Mouse (Mus musculus): Measurements from ENCODE around the gene Mylk. TPM values are rescaled to one million over a fixed set of nuclear protein-coding genes. Genes with fewer than 3 reads are reported as not detected.

Gene Mylk
- total RNA-seq, 1 experiment: 0.27 TPM

GRCm38 (mm10) chr16:34880815-34881214, 135.8 kb downstream of the Mylk start:
- no peak for DNase-seq (ENCODE audit: low read depth, low spot score)
- H3K4me3 ChIP-seq (ENCODE audit: insufficient read depth in 1 of 2, low read depth in 1 of 2, low read length in 2 of 2, poor library complexity in 1 of 2, severe bottlenecking in 1 of 2): no peak overlapping the region
- TF ChIP-seq MAFK (IDR thresholded peaks at IDR 0.05; ENCODE audit: insufficient read depth, low read depth, low read length): no peak
- TF ChIP-seq HCFC1 (IDR thresholded peaks at IDR 0.05; ENCODE audit: borderline replicate concordance, insufficient read depth, low read length): no peak
- TF ChIP-seq CHD2 (IDR thresholded peaks at IDR 0.05; ENCODE audit: low read depth, low read length): no peak
- TF ChIP-seq ZNF384 (IDR thresholded peaks at IDR 0.05; ENCODE audit: low read depth, low read length): no peak
- no peak for TF ChIP-seq ZC3H11A (IDR thresholded peaks at IDR 0.05; ENCODE audit: borderline replicate concordance, low read depth, low read length)
- H3K4me1 ChIP-seq (ENCODE audit: control insufficient read depth in 2 of 2, insufficient read depth in 2 of 2, low read length in 2 of 2, poor library complexity in 1 of 2): no peaks in the 10 kb centered on the region
- H3K9ac ChIP-seq (ENCODE audit: insufficient read depth, low read depth, low read length, poor library complexity, severe bottlenecking): no peak overlapping the region
- H3K36me3 ChIP-seq (ENCODE audit: control insufficient read depth, insufficient read depth, low read length, poor library complexity, severe bottlenecking): no peaks in the 10 kb centered on the region
- in situ Hi-C loops (cut with MboI; ENCODE audit: low sequenced_read_pairs in 2 of 2, unreplicated experiment in 2 of 2): no loop called here
- no peaks in the 10 kb centered on the region for H3K9me3 ChIP-seq (ENCODE audit: control insufficient read depth, insufficient read depth, low read depth, low read length)
- no peak overlapping the region for H3K27ac ChIP-seq (ENCODE audit: insufficient read depth, low read depth, low read length, poor library complexity, severe bottlenecking)

GRCm38 (mm10) chr16:34887037-34887436, 142.0 kb downstream of the Mylk start:
- Histone ChIP-seq H3K9me3 (ENCODE audit: control insufficient read depth, insufficient read depth, low read depth, low read length) (no peaks in the 10 kb centered on the region), H3K4me1 (ENCODE audit: control insufficient read depth in 2 of 2, insufficient read depth in 2 of 2, low read length in 2 of 2, poor library complexity in 1 of 2) (no peaks in the 10 kb centered on the region), H3K4me3 (ENCODE audit: insufficient read depth in 1 of 2, low read depth in 1 of 2, low read length in 2 of 2, poor library complexity in 1 of 2, severe bottlenecking in 1 of 2) (no peak overlapping the region), H3K27ac (ENCODE audit: insufficient read depth, low read depth, low read length, poor library complexity, severe bottlenecking) (no peak overlapping the region), H3K36me3 (ENCODE audit: control insufficient read depth, insufficient read depth, low read length, poor library complexity, severe bottlenecking) (no peaks in the 10 kb centered on the region), H3K9ac (ENCODE audit: insufficient read depth, low read depth, low read length, poor library complexity, severe bottlenecking) (no peak overlapping the region)
- in situ Hi-C loops (cut with MboI; ENCODE audit: low sequenced_read_pairs in 2 of 2, unreplicated experiment in 2 of 2): no loop called here
- no peak for DNase-seq (ENCODE audit: low read depth, low spot score)
- TF ChIP-seq CHD2 (IDR thresholded peaks at IDR 0.05; ENCODE audit: low read depth, low read length) (no peak), MAFK (IDR thresholded peaks at IDR 0.05; ENCODE audit: insufficient read depth, low read depth, low read length) (no peak), ZC3H11A (IDR thresholded peaks at IDR 0.05; ENCODE audit: borderline replicate concordance, low read depth, low read length) (no peak), HCFC1 (IDR thresholded peaks at IDR 0.05; ENCODE audit: borderline replicate concordance, insufficient read depth, low read length) (no peak), ZNF384 (IDR thresholded peaks at IDR 0.05; ENCODE audit: low read depth, low read length) (no peak)

GRCm38 (mm10) chr16:34894016-34894415, 149.0 kb downstream of the Mylk start:
- DNase-seq (ENCODE audit: low read depth, low spot score): no peak
- in situ Hi-C loops (cut with MboI; ENCODE audit: low sequenced_read_pairs in 2 of 2, unreplicated experiment in 2 of 2): no loop called here
- no peak overlapping the region for H3K27ac ChIP-seq (ENCODE audit: insufficient read depth, low read depth, low read length, poor library complexity, severe bottlenecking)
- no peak overlapping the region for H3K4me3 ChIP-seq (ENCODE audit: insufficient read depth in 1 of 2, low read depth in 1 of 2, low read length in 2 of 2, poor library complexity in 1 of 2, severe bottlenecking in 1 of 2)
- no peaks in the 10 kb centered on the region for H3K36me3 ChIP-seq (ENCODE audit: control insufficient read depth, insufficient read depth, low read length, poor library complexity, severe bottlenecking)
- H3K9me3 ChIP-seq (ENCODE audit: control insufficient read depth, insufficient read depth, low read depth, low read length): no peaks in the 10 kb centered on the region
- no peak for TF ChIP-seq HCFC1 (IDR thresholded peaks at IDR 0.05; ENCODE audit: borderline replicate concordance, insufficient read depth, low read length)
- no peak for TF ChIP-seq CHD2 (IDR thresholded peaks at IDR 0.05; ENCODE audit: low read depth, low read length)
- no peak for TF ChIP-seq ZNF384 (IDR thresholded peaks at IDR 0.05; ENCODE audit: low read depth, low read length)
- TF ChIP-seq MAFK (IDR thresholded peaks at IDR 0.05; ENCODE audit: insufficient read depth, low read depth, low read length): no peak
- no peak for TF ChIP-seq ZC3H11A (IDR thresholded peaks at IDR 0.05; ENCODE audit: borderline replicate concordance, low read depth, low read length)
- H3K9ac ChIP-seq (ENCODE audit: insufficient read depth, low read depth, low read length, poor library complexity, severe bottlenecking): no peak overlapping the region
- no peaks in the 10 kb centered on the region for H3K4me1 ChIP-seq (ENCODE audit: control insufficient read depth in 2 of 2, insufficient read depth in 2 of 2, low read length in 2 of 2, poor library complexity in 1 of 2)

GRCm38 (mm10) chr16:34895916-34896315, 150.9 kb downstream of the Mylk start:
- H3K36me3 ChIP-seq (ENCODE audit: control insufficient read depth, insufficient read depth, low read length, poor library complexity, severe bottlenecking): no peaks in the 10 kb centered on the region
- H3K9ac ChIP-seq (ENCODE audit: insufficient read depth, low read depth, low read length, poor library complexity, severe bottlenecking): no peak overlapping the region
- H3K4me3 ChIP-seq (ENCODE audit: insufficient read depth in 1 of 2, low read depth in 1 of 2, low read length in 2 of 2, poor library complexity in 1 of 2, severe bottlenecking in 1 of 2): no peak overlapping the region
- in situ Hi-C loops (cut with MboI; ENCODE audit: low sequenced_read_pairs in 2 of 2, unreplicated experiment in 2 of 2): no loop called here
- DNase-seq (ENCODE audit: low read depth, low spot score): no peak
- TF ChIP-seq ZNF384 (IDR thresholded peaks at IDR 0.05; ENCODE audit: low read depth, low read length): no peak
- no peak for TF ChIP-seq CHD2 (IDR thresholded peaks at IDR 0.05; ENCODE audit: low read depth, low read length)
- no peak for TF ChIP-seq HCFC1 (IDR thresholded peaks at IDR 0.05; ENCODE audit: borderline replicate concordance, insufficient read depth, low read length)
- no peak for TF ChIP-seq MAFK (IDR thresholded peaks at IDR 0.05; ENCODE audit: insufficient read depth, low read depth, low read length)
- TF ChIP-seq ZC3H11A (IDR thresholded peaks at IDR 0.05; ENCODE audit: borderline replicate concordance, low read depth, low read length): no peak
- H3K9me3 ChIP-seq (ENCODE audit: control insufficient read depth, insufficient read depth, low read depth, low read length): no peaks in the 10 kb centered on the region
- H3K27ac ChIP-seq (ENCODE audit: insufficient read depth, low read depth, low read length, poor library complexity, severe bottlenecking): no peak overlapping the region
- H3K4me1 ChIP-seq (ENCODE audit: control insufficient read depth in 2 of 2, insufficient read depth in 2 of 2, low read length in 2 of 2, poor library complexity in 1 of 2): no peaks in the 10 kb centered on the region

- in situ Hi-C loops (cut with MboI; ENCODE audit: low sequenced_read_pairs in 2 of 2, unreplicated experiment in 2 of 2): no loop called here
- H3K9ac ChIP-seq (ENCODE audit: insufficient read depth, low read depth, low read length, poor library complexity, severe bottlenecking): no peak overlapping the region
- H3K27ac ChIP-seq (ENCODE audit: insufficient read depth, low read depth, low read length, poor library complexity, severe bottlenecking): no peak overlapping the region
- no peak overlapping the region for H3K4me3 ChIP-seq (ENCODE audit: insufficient read depth in 1 of 2, low read depth in 1 of 2, low read length in 2 of 2, poor library complexity in 1 of 2, severe bottlenecking in 1 of 2)
- H3K9me3 ChIP-seq (ENCODE audit: control insufficient read depth, insufficient read depth, low read depth, low read length): no peaks in the 10 kb centered on the region
- H3K36me3 ChIP-seq (ENCODE audit: control insufficient read depth, insufficient read depth, low read length, poor library complexity, severe bottlenecking): no peaks in the 10 kb centered on the region
- no peaks in the 10 kb centered on the region for H3K4me1 ChIP-seq (ENCODE audit: control insufficient read depth in 2 of 2, insufficient read depth in 2 of 2, low read length in 2 of 2, poor library complexity in 1 of 2)
- no peak for TF ChIP-seq CHD2 (IDR thresholded peaks at IDR 0.05; ENCODE audit: low read depth, low read length)
- no peak for TF ChIP-seq MAFK (IDR thresholded peaks at IDR 0.05; ENCODE audit: insufficient read depth, low read depth, low read length)
- no peak for TF ChIP-seq HCFC1 (IDR thresholded peaks at IDR 0.05; ENCODE audit: borderline replicate concordance, insufficient read depth, low read length)
- no peak for DNase-seq (ENCODE audit: low read depth, low spot score)
These were observed 152.0 kb downstream of the Mylk start for GRCm38 (mm10) chr16:34896996-34897395.
